Mouse (Mus musculus): ENCODE data around the gene Vti1a. TPM values are rescaled to one million over a fixed set of nuclear protein-coding genes. Genes with fewer than 3 reads are reported as not detected.

Gene Vti1a
- polyA plus RNA-seq, 1 experiment from 2014 or later: 22.8 TPM

GRCm38 (mm10) chr19:55286034-55286433, 30.1 kb upstream of the Vti1a start:
- Histone ChIP-seq H3K4me2 (ENCODE audit: low read length) (no peak overlapping the region), H3K9ac (ENCODE audit: low read length) (no peak overlapping the region), H3K27ac (ENCODE audit: low read depth, low read length) (no peak overlapping the region), H3K9me3 (replicated peaks; ENCODE audit: control insufficient read depth, low read length) (no peaks in the 10 kb centered on the region), H3K4me1 (ENCODE audit: control insufficient read depth, insufficient read depth, low read length) (no peaks in the 10 kb centered on the region), H3K27me3 (replicated peaks; ENCODE audit: control insufficient read depth, insufficient read depth, low read length) (no peaks in the 10 kb centered on the region), H3K4me3 (ENCODE audit: low read depth, low read length) (no peak overlapping the region), H3K36me3 (ENCODE audit: control insufficient read depth, insufficient read depth, low read length) (no peaks in the 10 kb centered on the region; the same call in 1 of the 2 replicates)
- DNase-seq (ENCODE audit: low spot score): no peak
- 90% methylated on average over 4 of the region's 4 CpGs for WGBS
- ATAC-seq: no peak

GRCm38 (mm10) chr19:55288974-55289373, 27.1 kb upstream of the Vti1a start:
- Histone ChIP-seq H3K4me2 (ENCODE audit: low read length) (no peak overlapping the region), H3K36me3 (ENCODE audit: control insufficient read depth, insufficient read depth, low read length) (no peaks in the 10 kb centered on the region; the same call in 1 of the 2 replicates), H3K27me3 (replicated peaks; ENCODE audit: control insufficient read depth, insufficient read depth, low read length) (no peaks in the 10 kb centered on the region), H3K4me1 (ENCODE audit: control insufficient read depth, insufficient read depth, low read length) (no peaks in the 10 kb centered on the region), H3K4me3 (ENCODE audit: low read depth, low read length) (no peak overlapping the region), H3K9ac (ENCODE audit: low read length) (no peak overlapping the region), H3K9me3 (replicated peaks; ENCODE audit: control insufficient read depth, low read length) (no peaks in the 10 kb centered on the region), H3K27ac (ENCODE audit: low read depth, low read length) (no peak overlapping the region)
- no peak for ATAC-seq
- no peak for DNase-seq (ENCODE audit: low spot score)

- Histone ChIP-seq H3K27ac (ENCODE audit: low read depth, low read length) (no peak overlapping the region), H3K36me3 (ENCODE audit: control insufficient read depth, insufficient read depth, low read length) (no peaks in the 10 kb centered on the region; the same call in 1 of the 2 replicates), H3K4me1 (ENCODE audit: control insufficient read depth, insufficient read depth, low read length) (no peaks in the 10 kb centered on the region), H3K27me3 (replicated peaks; ENCODE audit: control insufficient read depth, insufficient read depth, low read length) (no peaks in the 10 kb centered on the region), H3K9me3 (replicated peaks; ENCODE audit: control insufficient read depth, low read length) (no peaks in the 10 kb centered on the region), H3K4me3 (ENCODE audit: low read depth, low read length) (no peak overlapping the region), H3K9ac (ENCODE audit: low read length) (no peak overlapping the region), H3K4me2 (ENCODE audit: low read length) (no peak overlapping the region)
- DNase-seq (ENCODE audit: low spot score): no peak
- WGBS: 86% methylated on average over 2 of the region's 2 CpGs
- no peak for ATAC-seq
Observed at GRCm38 (mm10) chr19:55290621-55291270, 25.3 kb upstream of the Vti1a start.

GRCm38 (mm10) chr19:55292210-55292850, 23.8 kb upstream of the Vti1a start:
- no peaks in the 10 kb centered on the region for H3K9me3 ChIP-seq (replicated peaks; ENCODE audit: control insufficient read depth, low read length)
- H3K36me3 ChIP-seq (ENCODE audit: control insufficient read depth, insufficient read depth, low read length): peaks cover 8% of the 10 kb centered on the region
- no peak overlapping the region for H3K27ac ChIP-seq (ENCODE audit: low read depth, low read length)
- no peaks in the 10 kb centered on the region for H3K27me3 ChIP-seq (replicated peaks; ENCODE audit: control insufficient read depth, insufficient read depth, low read length)
- no peak for DNase-seq (ENCODE audit: low spot score)
- H3K9ac ChIP-seq (ENCODE audit: low read length): no peak overlapping the region
- H3K4me1 ChIP-seq (ENCODE audit: control insufficient read depth, insufficient read depth, low read length): no peaks in the 10 kb centered on the region
- H3K4me3 ChIP-seq (ENCODE audit: low read depth, low read length): no peak overlapping the region
- no peak for ATAC-seq
- no peak overlapping the region for H3K4me2 ChIP-seq (ENCODE audit: low read length)
- 91% methylated on average over 2 of the region's 2 CpGs for WGBS

- WGBS: 9% methylated on average over 4 of the region's 4 CpGs
- H3K4me3 ChIP-seq (ENCODE audit: low read depth, low read length): no peak overlapping the region
- H3K9me3 ChIP-seq (replicated peaks; ENCODE audit: control insufficient read depth, low read length): no peaks in the 10 kb centered on the region
- no peaks in the 10 kb centered on the region for H3K27me3 ChIP-seq (replicated peaks; ENCODE audit: control insufficient read depth, insufficient read depth, low read length)
- ATAC-seq (no peak), DNase-seq (ENCODE audit: low spot score) (no peak)
- no peaks in the 10 kb centered on the region for H3K4me1 ChIP-seq (ENCODE audit: control insufficient read depth, insufficient read depth, low read length)
- no peak overlapping the region for H3K4me2 ChIP-seq (ENCODE audit: low read length)
- peaks cover 15% of the 10 kb centered on the region for H3K36me3 ChIP-seq (ENCODE audit: control insufficient read depth, insufficient read depth, low read length)
- no peak overlapping the region for H3K27ac ChIP-seq (ENCODE audit: low read depth, low read length)
- no peak overlapping the region for H3K9ac ChIP-seq (ENCODE audit: low read length)
Observed at GRCm38 (mm10) chr19:55293175-55293574, 22.9 kb upstream of the Vti1a start.

GRCm38 (mm10) chr19:55295075-55295474, 21.0 kb upstream of the Vti1a start:
- H3K9me3 ChIP-seq (replicated peaks; ENCODE audit: control insufficient read depth, low read length): no peaks in the 10 kb centered on the region
- ATAC-seq (no peak), DNase-seq (ENCODE audit: low spot score) (no peak)
- 92% methylated on average over 9 of the region's 9 CpGs for WGBS
- H3K4me3 ChIP-seq (ENCODE audit: low read depth, low read length): no peak overlapping the region
- no peak overlapping the region for H3K27ac ChIP-seq (ENCODE audit: low read depth, low read length)
- no peak overlapping the region for H3K9ac ChIP-seq (ENCODE audit: low read length)
- no peak overlapping the region for H3K4me2 ChIP-seq (ENCODE audit: low read length)
- H3K4me1 ChIP-seq (ENCODE audit: control insufficient read depth, insufficient read depth, low read length): no peaks in the 10 kb centered on the region
- H3K36me3 ChIP-seq (ENCODE audit: control insufficient read depth, insufficient read depth, low read length): peaks cover 26% of the 10 kb centered on the region
- no peaks in the 10 kb centered on the region for H3K27me3 ChIP-seq (replicated peaks; ENCODE audit: control insufficient read depth, insufficient read depth, low read length)

GRCm38 (mm10) chr19:55295556-55295955, 20.5 kb upstream of the Vti1a start:
- whole genome bisulfite sequencing: 91% methylated on average over 3 of the region's 3 CpGs
- no peak overlapping the region for H3K4me2 ChIP-seq (ENCODE audit: low read length)
- no peak overlapping the region for H3K27ac ChIP-seq (ENCODE audit: low read depth, low read length)
- peaks cover 31% of the 10 kb centered on the region for H3K36me3 ChIP-seq (ENCODE audit: control insufficient read depth, insufficient read depth, low read length)
- no peaks in the 10 kb centered on the region for H3K27me3 ChIP-seq (replicated peaks; ENCODE audit: control insufficient read depth, insufficient read depth, low read length)
- H3K4me1 ChIP-seq (ENCODE audit: control insufficient read depth, insufficient read depth, low read length): no peaks in the 10 kb centered on the region
- ATAC-seq: no peak
- no peak overlapping the region for H3K9ac ChIP-seq (ENCODE audit: low read length)
- H3K9me3 ChIP-seq (replicated peaks; ENCODE audit: control insufficient read depth, low read length): no peaks in the 10 kb centered on the region
- no peak overlapping the region for H3K4me3 ChIP-seq (ENCODE audit: low read depth, low read length)
- DNase-seq (ENCODE audit: low spot score): no peak

GRCm38 (mm10) chr19:55296301-55296700, 19.8 kb upstream of the Vti1a start:
- DNase-seq (ENCODE audit: low spot score) (no peak), ATAC-seq (no peak)
- no peaks in the 10 kb centered on the region for H3K4me1 ChIP-seq (ENCODE audit: control insufficient read depth, insufficient read depth, low read length)
- no peaks in the 10 kb centered on the region for H3K9me3 ChIP-seq (replicated peaks; ENCODE audit: control insufficient read depth, low read length)
- 90% methylated on average over 2 of the region's 2 CpGs for WGBS
- H3K4me2 ChIP-seq (ENCODE audit: low read length): no peak overlapping the region
- H3K27ac ChIP-seq (ENCODE audit: low read depth, low read length): no peak overlapping the region
- no peaks in the 10 kb centered on the region for H3K27me3 ChIP-seq (replicated peaks; ENCODE audit: control insufficient read depth, insufficient read depth, low read length)
- H3K4me3 ChIP-seq (ENCODE audit: low read depth, low read length): no peak overlapping the region
- peaks cover 38% of the 10 kb centered on the region for H3K36me3 ChIP-seq (ENCODE audit: control insufficient read depth, insufficient read depth, low read length)
- H3K9ac ChIP-seq (ENCODE audit: low read length): no peak overlapping the region

GRCm38 (mm10) chr19:55297489-55297888, 18.6 kb upstream of the Vti1a start:
- Histone ChIP-seq H3K9ac (ENCODE audit: low read length) (no peak overlapping the region), H3K36me3 (ENCODE audit: control insufficient read depth, insufficient read depth, low read length) (peaks cover 48% of the 10 kb centered on the region), H3K4me2 (ENCODE audit: low read length) (no peak overlapping the region), H3K9me3 (replicated peaks; ENCODE audit: control insufficient read depth, low read length) (no peaks in the 10 kb centered on the region), H3K4me3 (ENCODE audit: low read depth, low read length) (no peak overlapping the region), H3K27me3 (replicated peaks; ENCODE audit: control insufficient read depth, insufficient read depth, low read length) (no peaks in the 10 kb centered on the region), H3K27ac (ENCODE audit: low read depth, low read length) (no peak overlapping the region), H3K4me1 (ENCODE audit: control insufficient read depth, insufficient read depth, low read length) (no peaks in the 10 kb centered on the region)
- WGBS: 97% methylated on average over 2 of the region's 2 CpGs
- ATAC-seq (no peak), DNase-seq (ENCODE audit: low spot score) (no peak)
